Mouse (Mus musculus) embryo, embryonic 10 days (tissue): ENCODE measurements around the gene Gm21677.
"Not testable (repeated sequence)": the region's sequence is repeated elsewhere in the genome, so short reads cannot be mapped to it uniquely, and the experiment has no call there.

ENCODE experiments used
- DNase-seq: peaks from one replicate; pipeline ENCODE4 v3.0.0-alpha.2; 2015; ENCODE audit warnings: low spot score

The Gm21677 gene

GRCm38 (mm10) chrY:3306349-3306748 lies at the start of gene Gm21677:
Gene Gm21677 (minus strand): TSS chrY:3306449.
- not testable (repeated sequence) for DNase-seq

- DNase-seq: not testable (repeated sequence)
These were observed 39.0 kb upstream of the Gm21677 start, which contains the start of gene Gm21693 for GRCm38 (mm10) chrY:3345229-3345628. Gene Gm21693 (minus strand): TSS chrY:3345329.

- not testable (repeated sequence) for DNase-seq
These were observed 34.4 kb upstream of the Gm21677 start for GRCm38 (mm10) chrY:3340661-3341060.
